Mouse (Mus musculus) spleen, adult 2 months (tissue): ENCODE measurements around the gene Dennd6b.

Experiments used
- CTCF ChIP-seq: fragments of 200-500 bp; IDR thresholded peaks from 2 replicates; pipeline ENCODE4 v1.5.1; 2011; ENCODE audit warnings: mild to moderate bottlenecking, inconsistent platforms; ENCODE audit not compliant: insufficient read depth, insufficient read length, insufficient replicate concordance; ENCODE audit errors: extremely low read depth
- POLR2A ChIP-seq: fragments of 200-500 bp; IDR thresholded peaks from 2 replicates; pipeline ENCODE4 v1.6.1; 2011; ENCODE audit warnings: low read depth, low read length, inconsistent platforms

GRCm38 (mm10) chr15:89136461-89137155, 59.7 kb downstream of the Dennd6b start:
- TF ChIP-seq CTCF (no peak), POLR2A (no peak)
